Mouse (Mus musculus) lung, embryonic 14.5 days (tissue): Measurements from ENCODE around the gene Mpp4. TPM values are rescaled to one million over a fixed set of nuclear protein-coding genes. Genes with fewer than 3 reads are reported as not detected.

ENCODE experiments used
- ATAC-seq: fragments of 200-750 bp; cut with Nextera tagmentation; 2 replicates; pipeline ENCODE4 v1.8.0; 2017; ENCODE audit warnings: mild to moderate bottlenecking, moderate TSS enrichment, moderate library complexity; ENCODE audit not compliant: insufficient read depth
- DNase-seq: peaks from one replicate; pipeline ENCODE4 v3.0.0-alpha.2; 2015
- H3K27ac ChIP-seq: fragments of 300-500 bp; sonication (generic); 2 replicates; pipeline ENCODE4 v1.5.1; 2014; ENCODE audit warnings: low read depth, mild to moderate bottlenecking, moderate library complexity
- H3K27me3 ChIP-seq: fragments of 300-500 bp; sonication (generic); 2 replicates; pipeline ENCODE4 v1.6.1; 2014; ENCODE audit warnings: low read length, control low read depth; ENCODE audit not compliant: insufficient read depth
- H3K36me3 ChIP-seq: fragments of 300-500 bp; sonication (generic); 2 replicates; pipeline ENCODE4 v1.6.1; 2014; ENCODE audit warnings: control low read depth; ENCODE audit not compliant: insufficient read depth
- H3K4me1 ChIP-seq: fragments of 300-500 bp; sonication (generic); 2 replicates; pipeline ENCODE4 v1.6.1; 2014; ENCODE audit warnings: antibody characterized with exemption, control low read depth; ENCODE audit not compliant: insufficient read depth
- H3K4me2 ChIP-seq: fragments of 300-500 bp; sonication (generic); 2 replicates; pipeline ENCODE4 v1.6.1; 2014; ENCODE audit warnings: mild to moderate bottlenecking
- H3K4me3 ChIP-seq: fragments of 300-500 bp; sonication (generic); 2 replicates; pipeline ENCODE4 v1.5.1; 2014; ENCODE audit warnings: low read depth, low read length
- H3K9ac ChIP-seq: fragments of 300-500 bp; sonication (generic); 2 replicates; pipeline ENCODE4 v1.6.1; 2014
- H3K9me3 ChIP-seq: fragments of 300-500 bp; sonication (generic); 2 replicates; pipeline ENCODE4 v1.6.1; 2016; ENCODE audit warnings: low read depth, low read length, control low read depth
- CTCF ChIP-seq: IDR thresholded peaks from 2 replicates; pipeline ENCODE4 v1.5.1; 2016; ENCODE audit warnings: antibody characterized with exemption, low read depth
- WGBS: fragments of 180-500 bp; shearing (Covaris S2); extraction: QIAGEN DNeasy Blood & Tissue Kit; methylation state at CpG from one replicate; pipeline ENCODE4 v1.1.7; 2014; 5-methylcytosine and 5-hydroxymethylcytosine counted together
- polyA plus RNA-seq: library from polyadenylated mRNA; unstranded; fragments of >200 nt; fragmentation: Nextera tagmentation; extraction: Ambion mirVana; gene quantifications from 2 replicates; pipeline ENCODE4 v1.2.1, GENCODE M21; 2014

Gene Mpp4
- polyA plus RNA-seq, 1 experiment from 2014 or later = 0.11 TPM

DNA sequence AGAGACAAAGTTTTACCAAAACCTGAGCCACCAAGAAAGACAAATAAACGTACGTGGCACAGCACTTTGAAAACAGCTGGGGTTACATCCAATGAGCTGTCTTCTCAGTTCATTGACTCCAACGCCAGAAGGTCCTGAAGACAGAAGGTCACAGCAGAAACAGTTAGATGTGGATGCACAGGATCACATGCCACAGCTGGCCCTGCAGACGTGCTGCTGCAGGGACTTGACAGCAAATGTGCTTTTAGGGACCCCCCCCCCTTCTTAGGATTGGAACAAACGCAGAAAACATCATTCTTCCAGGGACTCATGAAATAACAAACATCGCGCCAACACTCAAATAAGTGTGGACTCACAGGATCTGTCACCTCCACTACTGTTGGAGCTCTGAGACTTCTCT lies 34.3 kb downstream of the Mpp4 start:
- Histone ChIP-seq H3K4me2 (no peak overlapping the region), H3K27me3 (no peaks in the 10 kb centered on the region; the same call in 1 of the 2 replicates), H3K4me3 (no peak overlapping the region), H3K36me3 (no peaks in the 10 kb centered on the region), H3K9me3 (no peaks in the 10 kb centered on the region), H3K4me1 (no peaks in the 10 kb centered on the region), H3K27ac (no peak overlapping the region), H3K9ac (no peak overlapping the region)
- peak; percentile 54 for DNase-seq
- ATAC-seq = 0 out of 2 replicates have a peak, but pooled peaks have one; percentile 28
- WGBS = 31% methylated on average over 7 of the region's 7 CpGs
- TF ChIP-seq CTCF = no peak

GRCm38 (mm10) chr1:59125558-59125957 lies 37.6 kb downstream of the Mpp4 start:
- no peak for TF ChIP-seq CTCF
- WGBS = 49% methylated on average over 5 of the region's 5 CpGs
- no peaks in the 10 kb centered on the region for H3K4me1 ChIP-seq
- no peaks in the 10 kb centered on the region; the same call in 1 of the 2 replicates for H3K27me3 ChIP-seq
- H3K36me3 ChIP-seq = no peaks in the 10 kb centered on the region
- H3K4me2 ChIP-seq = no peak overlapping the region
- no peaks in the 10 kb centered on the region for H3K9me3 ChIP-seq
- ATAC-seq (no peak), DNase-seq (no peak)
- H3K4me3 ChIP-seq = no peak overlapping the region
- H3K27ac ChIP-seq = no peak overlapping the region
- H3K9ac ChIP-seq = no peak overlapping the region

DNA sequence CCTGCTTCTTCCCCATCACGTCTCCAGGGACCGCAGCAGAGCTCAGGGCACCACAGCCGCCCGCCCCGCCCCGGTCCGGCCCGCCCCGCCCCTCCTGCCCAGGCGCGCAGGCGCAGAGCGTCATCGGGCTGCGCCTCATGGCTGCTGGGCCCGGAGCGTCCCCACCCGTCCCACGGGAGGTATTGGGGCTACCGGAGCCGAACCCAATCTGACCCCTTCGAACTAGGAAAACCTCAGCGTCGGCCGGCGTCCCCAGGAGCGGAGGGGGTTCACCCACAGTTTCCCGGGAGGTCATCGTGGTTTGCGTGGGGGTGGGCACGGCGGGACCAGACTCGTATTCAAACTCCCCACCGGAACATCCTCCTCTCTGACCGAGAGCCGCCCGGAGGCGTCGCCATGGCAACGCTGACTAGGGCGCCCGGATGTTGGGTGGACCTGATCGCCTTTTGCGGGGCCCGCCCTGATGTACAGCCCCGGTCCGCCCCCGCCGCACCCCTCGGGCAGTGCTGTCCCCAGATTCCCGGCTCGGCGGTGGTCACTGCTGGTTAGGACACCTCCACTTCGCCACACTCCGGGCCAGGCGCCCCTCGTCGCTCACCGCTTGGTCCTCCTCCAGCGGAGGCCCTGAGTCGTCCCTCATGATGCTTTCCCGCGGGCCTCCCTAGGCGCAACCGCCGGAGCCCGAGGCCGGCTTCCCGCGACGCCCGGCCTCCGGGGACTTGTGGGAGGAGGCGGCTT lies 43.3 kb downstream of the Mpp4 start, which contains the start of gene Tmem237:
Tmem237 (minus strand) TSS at position 689 of the 738 bp plus-strand sequence.
- H3K9me3 ChIP-seq = no peaks in the 10 kb centered on the region
- DNase-seq (peak; percentile 97), ATAC-seq (peak; percentile 99)
- no peaks in the 10 kb centered on the region for H3K27me3 ChIP-seq
- H3K4me1 ChIP-seq = no peaks in the 10 kb centered on the region
- peak within 1 kb of the TSS; percentile 64 for H3K4me3 ChIP-seq
- no peaks in the 10 kb centered on the region for H3K36me3 ChIP-seq
- H3K9ac ChIP-seq = peak within 1 kb of the TSS; percentile 67
- no peak for TF ChIP-seq CTCF
- peak within 1 kb of the TSS; percentile 85 for H3K4me2 ChIP-seq
- 1% methylated on average over 73 of the region's 74 CpGs for WGBS
- peak within 1 kb of the TSS; percentile 85 for H3K27ac ChIP-seq

DNA sequence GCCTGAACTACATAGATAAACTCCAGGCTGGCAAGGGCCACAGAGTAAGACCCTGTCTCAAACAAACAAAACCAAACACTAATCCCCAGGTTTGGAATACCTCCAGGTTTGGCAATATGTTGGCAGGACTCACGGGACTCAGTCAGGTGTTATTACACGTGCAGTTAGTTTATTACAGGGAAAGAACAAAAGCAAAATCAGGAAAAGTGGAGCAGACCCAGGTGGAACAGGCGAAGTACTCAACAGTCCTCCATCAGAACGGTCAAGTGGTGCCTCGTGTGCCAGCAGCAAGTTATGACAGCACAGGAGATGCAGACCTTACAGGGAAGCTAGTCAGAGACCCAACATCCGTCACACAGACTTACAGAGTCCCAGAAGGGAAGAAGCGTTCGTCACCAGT lies 52.7 kb downstream of the Mpp4 start:
- no peak for TF ChIP-seq CTCF
- Histone ChIP-seq H3K4me1 (no peaks in the 10 kb centered on the region), H3K36me3 (peaks cover 45% of the 10 kb centered on the region)

GRCm38 (mm10) chr1:59102071-59102470 lies 61.1 kb downstream of the Mpp4 start:
- Histone ChIP-seq H3K9ac (no peak overlapping the region), H3K27me3 (no peaks in the 10 kb centered on the region), H3K36me3 (peaks cover 34% of the 10 kb centered on the region), H3K4me1 (no peaks in the 10 kb centered on the region), H3K4me3 (no peak overlapping the region), H3K27ac (no peak overlapping the region), H3K9me3 (no peaks in the 10 kb centered on the region), H3K4me2 (no peak overlapping the region)
- DNase-seq (no peak), ATAC-seq (no peak)
- TF ChIP-seq CTCF = no peak
- WGBS = 88% methylated on average over 6 of the region's 6 CpGs

More for the DNA sequence above, 52.7 kb downstream of the Mpp4 start:
- DNase-seq = no peak
- H3K27me3 ChIP-seq = no peaks in the 10 kb centered on the region
- no peaks in the 10 kb centered on the region for H3K9me3 ChIP-seq
- H3K9ac ChIP-seq = no peak overlapping the region
- ATAC-seq = no peak
- 79% methylated on average over 8 of the region's 8 CpGs for WGBS
- H3K27ac ChIP-seq = no peak overlapping the region
- H3K4me2 ChIP-seq = no peak overlapping the region
- no peak overlapping the region for H3K4me3 ChIP-seq

- peaks cover 27% of the 10 kb centered on the region for H3K36me3 ChIP-seq
- H3K4me2 ChIP-seq = no peak overlapping the region
- DNase-seq = no peak
- H3K9me3 ChIP-seq = no peaks in the 10 kb centered on the region
- H3K27ac ChIP-seq = no peak overlapping the region
- H3K9ac ChIP-seq = no peak overlapping the region
- no peak for TF ChIP-seq CTCF
- ATAC-seq = no peak
- WGBS = 83% methylated on average over 5 of the region's 5 CpGs
- no peak overlapping the region for H3K4me3 ChIP-seq
- no peaks in the 10 kb centered on the region for H3K4me1 ChIP-seq
- H3K27me3 ChIP-seq = no peaks in the 10 kb centered on the region
Observed at GRCm38 (mm10) chr1:59101020-59101419, 62.2 kb downstream of the Mpp4 start.

- no peak for TF ChIP-seq CTCF
- H3K4me1 ChIP-seq = no peaks in the 10 kb centered on the region
Observed at GRCm38 (mm10) chr1:59094705-59095104, 68.5 kb downstream of the Mpp4 start, which contains the start of gene C2cd6. C2cd6 (minus strand) TSS chr1:59094900.

More at GRCm38 (mm10) chr1:59094705-59095104, 68.5 kb downstream of the Mpp4 start, which contains the start of gene C2cd6:
- Histone ChIP-seq H3K4me3 (no peak within 1 kb of the TSS), H3K36me3 (0 out of 2 replicates have a peak, but pooled peaks cover 3% of the 10 kb centered on the region), H3K9ac (no peak within 1 kb of the TSS), H3K9me3 (no peaks in the 10 kb centered on the region), H3K4me2 (no peak within 1 kb of the TSS), H3K27me3 (no peaks in the 10 kb centered on the region), H3K27ac (no peak within 1 kb of the TSS)
- ATAC-seq = no peak
- 86% methylated on average over 19 of the region's 19 CpGs for WGBS
- DNase-seq = no peak

Other genes starting within 250 kb of the Mpp4 start
- 15.4 and 16.6 TPM in 2 replicates for gene Trak2, start 190.0 kb downstream of the Mpp4 start, polyA plus RNA-seq
- gene Stradb, start 189.9 kb downstream of the Mpp4 start, polyA plus RNA-seq = 23.7 and 25.9 TPM in 2 replicates
- gene C2cd6, start 68.5 kb downstream of the Mpp4 start, polyA plus RNA-seq = not detected in 2 replicates
- gene Tmem237, start 43.0 kb downstream of the Mpp4 start, polyA plus RNA-seq = 43.3 and 45.7 TPM in 2 replicates
- 12.5 and 13.5 TPM in 2 replicates for gene Als2, start 73.8 kb upstream of the Mpp4 start, polyA plus RNA-seq
- gene Cdk15, start 93.5 kb upstream of the Mpp4 start, polyA plus RNA-seq = 0.16 TPM in 1 of 2 replicates, not detected in the other